Mouse (Mus musculus): ENCODE data around the gene Mum1l1. TPM values are rescaled to one million over a fixed set of nuclear protein-coding genes. Genes with fewer than 3 reads are reported as not detected.

Mum1l1 gene
- polyA plus RNA-seq, 1 experiment from 2014 or later: 10.8 TPM

DNA sequence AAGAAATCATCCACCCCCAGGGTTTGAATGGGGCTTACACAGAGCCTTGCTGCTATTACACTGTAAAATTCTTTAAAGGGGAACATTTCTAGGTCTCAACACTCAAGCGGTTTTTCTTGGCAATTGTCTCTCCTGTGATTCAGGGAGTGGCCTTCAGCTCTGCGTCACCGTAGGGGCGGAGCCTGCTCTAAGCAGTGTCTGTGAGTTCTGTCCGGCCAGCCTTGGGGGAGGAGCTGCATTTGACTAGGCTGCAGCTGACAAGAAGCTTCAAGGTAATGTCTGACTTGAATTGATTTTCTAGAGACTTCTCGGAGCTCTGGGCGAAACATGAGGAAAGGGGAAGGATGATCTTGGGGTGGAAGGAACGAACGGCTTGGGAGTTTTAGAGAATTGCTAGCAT, 21.3 kb downstream of the Mum1l1 start:
- Histone ChIP-seq H3K4me3 (peak overlapping the region; percentile 14; the same call in 1 of the 2 replicates), H3K4me1 (replicated peaks) (no peaks in the 10 kb centered on the region), H3K36me3 (no peaks in the 10 kb centered on the region), H3K27ac (replicated peaks) (no peak overlapping the region), H3K9me3 (no peaks in the 10 kb centered on the region), H3K9ac (no peak overlapping the region), H3K27me3 (no peaks in the 10 kb centered on the region), H3K4me2 (peak overlapping the region; percentile 36)
- 40% methylated on average over 9 of the region's 9 CpGs for WGBS
- peak; percentile 72; the same call in 1 of the 2 replicates for ATAC-seq (ENCODE audit: low FRiP score, low read depth)

DNA sequence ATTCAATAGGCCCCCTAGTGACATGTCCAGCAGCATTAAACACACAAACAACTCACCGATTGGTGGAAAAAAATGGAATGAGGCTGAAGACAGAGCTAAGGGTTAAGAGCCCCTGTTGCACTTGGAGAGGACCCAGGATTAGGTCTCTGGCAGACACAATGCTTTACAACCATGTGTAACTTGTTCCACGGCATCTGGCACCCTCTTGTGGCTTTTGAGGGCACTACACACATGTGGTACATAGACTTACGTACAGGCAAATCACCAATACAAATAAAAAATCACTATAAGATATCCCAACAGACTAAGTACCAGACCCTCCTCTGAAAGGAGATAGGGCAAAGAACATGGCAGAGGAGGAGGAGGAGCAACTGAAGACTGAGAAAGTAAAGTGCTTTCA, 37.5 kb downstream of the Mum1l1 start:
- no peaks in the 10 kb centered on the region for H3K36me3 ChIP-seq
- H3K27ac ChIP-seq (replicated peaks): no peak overlapping the region
- WGBS: 73% methylated on average over 3 of the region's 3 CpGs
- H3K9ac ChIP-seq: no peak overlapping the region
- H3K27me3 ChIP-seq: no peaks in the 10 kb centered on the region
- H3K4me1 ChIP-seq (replicated peaks): no peaks in the 10 kb centered on the region
- ATAC-seq (ENCODE audit: low FRiP score, low read depth): no peak
- H3K4me2 ChIP-seq: no peak overlapping the region
- no peaks in the 10 kb centered on the region for H3K9me3 ChIP-seq
- H3K4me3 ChIP-seq: no peak overlapping the region

DNA sequence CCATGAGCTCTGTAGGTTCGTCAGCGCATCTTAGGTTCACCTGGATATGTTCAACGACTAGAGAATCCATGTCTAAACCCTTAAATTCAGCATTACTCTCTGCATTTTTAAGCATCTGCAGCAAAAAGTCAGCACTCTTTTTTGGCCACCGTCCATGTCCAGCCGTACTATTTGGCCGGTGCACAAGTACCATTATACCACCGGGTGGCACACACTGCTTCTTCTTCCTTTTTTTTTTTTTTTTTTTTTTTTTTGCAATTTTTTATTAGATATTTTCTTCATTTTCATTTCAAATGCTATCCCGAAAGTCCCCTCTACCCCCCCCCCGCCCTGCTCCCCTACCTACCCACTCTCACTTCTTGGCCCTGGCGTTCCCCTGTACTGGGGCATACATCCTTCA, 47.2 kb downstream of the Mum1l1 start:
- WGBS: 83% methylated on average over 10 of the region's 10 CpGs
- Histone ChIP-seq H3K27ac (replicated peaks) (no peak overlapping the region), H3K9me3 (no peaks in the 10 kb centered on the region), H3K9ac (no peak overlapping the region), H3K4me1 (replicated peaks) (no peaks in the 10 kb centered on the region), H3K4me3 (no peak overlapping the region), H3K4me2 (no peak overlapping the region), H3K36me3 (no peaks in the 10 kb centered on the region), H3K27me3 (no peaks in the 10 kb centered on the region)
- ATAC-seq (ENCODE audit: low FRiP score, low read depth): no peak

GRCm38 (mm10) chrX:139281966-139282365, 72.1 kb downstream of the Mum1l1 start:
- no peak overlapping the region for H3K9ac ChIP-seq
- H3K4me3 ChIP-seq: no peak overlapping the region
- no peaks in the 10 kb centered on the region for H3K9me3 ChIP-seq
- 97% methylated on average over 4 of the region's 4 CpGs for WGBS
- H3K27ac ChIP-seq (replicated peaks): no peak overlapping the region
- no peak for ATAC-seq (ENCODE audit: low FRiP score, low read depth)
- H3K27me3 ChIP-seq: no peaks in the 10 kb centered on the region
- no peaks in the 10 kb centered on the region for H3K4me1 ChIP-seq (replicated peaks)
- no peak overlapping the region for H3K4me2 ChIP-seq
- no peaks in the 10 kb centered on the region for H3K36me3 ChIP-seq

Other genes with a start within 250 kb of the Mum1l1 start
- gene Serpina7, start 124.8 kb upstream of the Mum1l1 start, polyA plus RNA-seq (2015; fragmentation: Nextera tagmentation; extraction: Ambion mirVana): not detected in 2 replicates
- gene 4930513O06Rik, start 123.8 kb upstream of the Mum1l1 start, polyA plus RNA-seq (2015; fragmentation: Nextera tagmentation; extraction: Ambion mirVana): not detected in 2 replicates
- gene 4933428M09Rik, start 30.8 kb upstream of the Mum1l1 start, polyA plus RNA-seq (2015; fragmentation: Nextera tagmentation; extraction: Ambion mirVana): not detected in 2 replicates
- gene Trap1a, start 123.6 kb downstream of the Mum1l1 start, polyA plus RNA-seq (2015; fragmentation: Nextera tagmentation; extraction: Ambion mirVana): not detected in 2 replicates

Measured in hindbrain, embryonic 15.5 days (tissue).